ENCODE assay signal across 10 mouse cellular contexts in the genomic region with DNA sequence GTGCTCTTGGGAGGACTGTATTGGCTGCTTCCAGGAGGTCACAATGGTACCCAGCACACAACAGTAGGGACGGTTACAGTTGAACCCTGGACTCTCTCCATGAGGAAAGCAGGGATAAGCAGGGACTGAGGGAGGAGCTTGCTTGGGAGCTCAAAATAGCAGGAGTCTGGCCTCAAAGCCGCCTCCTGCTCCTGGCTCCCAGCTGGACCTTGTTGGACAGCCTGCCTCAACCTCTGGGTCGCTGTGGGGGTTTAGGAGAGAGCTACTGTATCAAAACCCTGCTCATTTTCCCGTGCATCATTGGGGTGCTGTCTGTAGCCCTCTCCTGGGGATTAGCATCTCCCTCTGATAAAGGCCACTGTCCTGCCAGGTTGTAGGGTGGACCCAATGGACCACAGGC.
DNase-seq lines count a peak whose midpoint lies in the region; ATAC-seq and TF ChIP-seq lines count a peak whose summit lies in the region.
"Had no signal": no experiment of that assay in that cellular context is flagged by ENCODE, and none has a peak within 500 bp of the region (broad histone marks: within the 10 kb centered on the region; RNA-seq: fewer than 3 reads in every experiment).

No protein-coding gene starts in this region.

- no peak overlapping the region for H3K4me3 ChIP-seq in liver, embryonic 13.5 days (replicated peaks)
- H3K4me3 ChIP-seq in liver, embryonic 11.5 days (ENCODE audit: low read depth, low read length) = no peak overlapping the region
- H3K4me3 ChIP-seq in heart, postnatal 0 days (ENCODE audit: low read depth, low read length) = no peak overlapping the region

- 0 out of 2 replicates have a peak, but pooled peaks have one; percentile 7 for ATAC-seq in cerebellum, adult (ENCODE audit: insufficient number of reproducible peaks, low FRiP score, low TSS enrichment)
- ATAC-seq in liver, embryonic 13.5 days (ENCODE audit: low read depth) = peak; percentile 23; the same call in 1 of the 2 replicates
- ATAC-seq in liver, embryonic 11.5 days (replicated peaks; ENCODE audit: low FRiP score) = no peak
- no peak for ATAC-seq in heart, postnatal 0 days (ENCODE audit: insufficient read depth, low read depth)
- no peak for ATAC-seq in erythroid progenitor cell, adult 5-6 weeks (replicated peaks; ENCODE audit: low FRiP score, poor library complexity, severe bottlenecking)
- ATAC-seq: Patski had no signal

- H3K9me3 ChIP-seq in liver, embryonic 13.5 days (replicated peaks) = no peaks in the 10 kb centered on the region
- H3K9me3 ChIP-seq in liver, embryonic 11.5 days (ENCODE audit: control insufficient read depth, low read length) = no peaks in the 10 kb centered on the region
- no peaks in the 10 kb centered on the region for H3K9me3 ChIP-seq in heart, postnatal 0 days (replicated peaks; ENCODE audit: control insufficient read depth, low read length)

- TF ChIP-seq CTCF in heart, postnatal 0 days (IDR thresholded peaks at IDR 0.05; ENCODE audit: low read depth) = no peak

- no peaks in the 10 kb centered on the region for H3K27me3 ChIP-seq in liver, embryonic 13.5 days
- H3K27me3 ChIP-seq in liver, embryonic 11.5 days (replicated peaks; ENCODE audit: control insufficient read depth, insufficient read depth, low read length) = no peaks in the 10 kb centered on the region
- H3K27me3 ChIP-seq in heart, postnatal 0 days (ENCODE audit: control insufficient read depth, insufficient read depth, low read length) = no peaks in the 10 kb centered on the region
- H3K27me3 ChIP-seq: Patski had no signal

- no peak overlapping the region for H3K9ac ChIP-seq in liver, embryonic 13.5 days
- H3K9ac ChIP-seq in liver, embryonic 11.5 days (ENCODE audit: low read depth, low read length) = no peak overlapping the region
- no peak overlapping the region for H3K9ac ChIP-seq in heart, postnatal 0 days (replicated peaks; ENCODE audit: low read depth, low read length)

- H3K4me1 ChIP-seq in liver, embryonic 13.5 days (replicated peaks) = peaks cover 18% of the 10 kb centered on the region
- no peaks in the 10 kb centered on the region for H3K4me1 ChIP-seq in liver, embryonic 11.5 days (replicated peaks; ENCODE audit: control insufficient read depth, insufficient read depth, low read length)
- peaks cover 36% of the 10 kb centered on the region for H3K4me1 ChIP-seq in heart, postnatal 0 days (ENCODE audit: control insufficient read depth, insufficient read depth)

- no peak overlapping the region for H3K27ac ChIP-seq in liver, embryonic 13.5 days
- H3K27ac ChIP-seq in liver, embryonic 11.5 days (ENCODE audit: low read depth, low read length) = no peak overlapping the region
- H3K27ac ChIP-seq in heart, postnatal 0 days (ENCODE audit: low read depth) = peak overlapping the region; percentile 87

- H3K4me2 ChIP-seq in liver, embryonic 13.5 days = no peak overlapping the region
- H3K4me2 ChIP-seq in liver, embryonic 11.5 days = no peak overlapping the region
- H3K4me2 ChIP-seq in heart, postnatal 0 days (ENCODE audit: low read depth, low read length) = peak overlapping the region; percentile 18; the same call in 1 of the 2 replicates
- H3K4me2 ChIP-seq: midbrain, embryonic 11.5 days had no signal

- 58% methylated on average over 4 of the region's 4 CpGs for WGBS in liver, embryonic 13.5 days (ENCODE audit: insufficient replicate concordance)
- 67% methylated on average over 4 of the region's 4 CpGs for WGBS in liver, embryonic 11.5 days
- WGBS in heart, postnatal 0 days = 20% methylated on average over 4 of the region's 4 CpGs

- no peak for TF ChIP-seq EP300 in heart, postnatal 0 days (IDR thresholded peaks at IDR 0.05; ENCODE audit: low read depth)

- H3K36me3 ChIP-seq in liver, embryonic 13.5 days = peaks cover 24% of the 10 kb centered on the region
- H3K36me3 ChIP-seq in liver, embryonic 11.5 days (ENCODE audit: control insufficient read depth, insufficient read depth, low read length) = peaks cover 15% of the 10 kb centered on the region
- peaks cover 50% of the 10 kb centered on the region for H3K36me3 ChIP-seq in heart, postnatal 0 days (replicated peaks; ENCODE audit: control insufficient read depth, insufficient read depth, low read length)

- DNase-seq in cerebellum, postnatal 36 days = no peak
- no peak for DNase-seq in liver, embryonic 13.5 days
- no peak for DNase-seq in liver, embryonic 11.5 days (ENCODE audit: low spot score)
- no peak for DNase-seq in heart, postnatal 0 days (ENCODE audit: low spot score)
- DNase-seq in lung, postnatal 10 days = peak; percentile 71
- no peak for DNase-seq in cerebellum, adult 8-10 months

Comparison
In these comparisons a context has a peak if more than half of its experiments do, and no peak if none do; other contexts are left out.
1. ATAC-seq: peak in cerebellum, adult (single experiment) and liver, embryonic 13.5 days (single experiment); none in liver, embryonic 11.5 days (single experiment), heart, postnatal 0 days (single experiment) and erythroid progenitor cell, adult 5-6 weeks (single experiment).